In genomic region chr6:30355701-30356100, GRCm38 (mm10) we compare ENCODE assay signal across 11 mouse cellular contexts. TPM values are rescaled to one million over a fixed set of nuclear protein-coding genes. Genes with fewer than 3 reads are reported as not detected.
DNase-seq lines count a peak whose midpoint lies in the region.
"Had no signal": no experiment of that assay in that cellular context is flagged by ENCODE, and none has a peak within 500 bp of the region (broad histone marks: within the 10 kb centered on the region; RNA-seq: fewer than 3 reads in every experiment).

No protein-coding gene starts in this region.

- H3K27me3 ChIP-seq in hindbrain, embryonic 10.5 days (ENCODE audit: insufficient read depth, poor library complexity, severe bottlenecking): no peaks in the 10 kb centered on the region
- H3K27me3 ChIP-seq: embryonic facial prominence, embryonic 13.5 days; lung, embryonic 15.5 days; neural tube, embryonic 13.5 days had no signal

- no peak overlapping the region for H3K4me3 ChIP-seq in hindbrain, embryonic 10.5 days
- H3K4me3 ChIP-seq: embryonic facial prominence, embryonic 13.5 days; layer of hippocampus, adult 2 months; lung, embryonic 15.5 days; neural tube, embryonic 13.5 days had no signal

- intact Hi-C loops in left cerebral cortex, postnatal 14 days (cut with DNase I): loop anchor here (5.0 kb wide), 2 partner anchors 148 to 253 kb away; no protein-coding TSS in a partner anchor

- no peaks in the 10 kb centered on the region for H3K9me3 ChIP-seq in hindbrain, embryonic 10.5 days
- H3K9me3 ChIP-seq: embryonic facial prominence, embryonic 13.5 days; lung, embryonic 15.5 days; neural tube, embryonic 13.5 days had no signal

- H3K27ac ChIP-seq in hindbrain, embryonic 10.5 days: no peak overlapping the region
- H3K27ac ChIP-seq: embryonic facial prominence, embryonic 13.5 days; layer of hippocampus, adult 2 months; lung, embryonic 15.5 days; neural tube, embryonic 13.5 days had no signal

- H3K36me3 ChIP-seq in hindbrain, embryonic 10.5 days: no peaks in the 10 kb centered on the region
- H3K36me3 ChIP-seq: embryonic facial prominence, embryonic 13.5 days; lung, embryonic 15.5 days; neural tube, embryonic 13.5 days had no signal

- DNase-seq in layer of hippocampus, adult 9-11 months: peak; percentile 57
- DNase-seq in layer of hippocampus, adult 9-10 months (ENCODE audit: low spot score): no peak
- peak; percentile 20 for DNase-seq in NIH3T3 (ENCODE audit: low read depth)
- DNase-seq in cerebellum, postnatal 14 days: peak; percentile 67 to 73
- DNase-seq in spleen, postnatal 10 days (ENCODE audit: low spot score in 2 of 2): peak; percentile 69 to 85
- DNase-seq in hindbrain, embryonic 10.5 days (ENCODE audit: low spot score): no peak
- no peak for DNase-seq in left cerebral cortex, postnatal 14 days (ENCODE audit: low spot score in 2 of 2)

- 88% methylated on average over 8 of the region's 8 CpGs for WGBS in hindbrain, embryonic 10.5 days

- H3K4me1 ChIP-seq in hindbrain, embryonic 10.5 days (replicated peaks): peaks cover 10% of the 10 kb centered on the region
- H3K4me1 ChIP-seq: embryonic facial prominence, embryonic 13.5 days; neural tube, embryonic 13.5 days had no signal

RNA-seq across cellular contexts. Expression of gene Zc3hc1, which starts 35.1 kb away (rescaled TPM):
- 74.9 and 76.1 TPM in 2 replicates for polyA plus RNA-seq in hindbrain, embryonic 10.5 days (2016; fragmentation: Nextera tagmentation; extraction: Ambion mirVana)
- total RNA-seq in left cerebral cortex, postnatal 14 days (2021): 10 to 100 TPM; 22.0 to 24.9 TPM

RNA-seq across cellular contexts. Expression of gene Klhdc10, which starts 46.0 kb away (rescaled TPM):
- polyA plus RNA-seq in hindbrain, embryonic 10.5 days (2016; fragmentation: Nextera tagmentation; extraction: Ambion mirVana): 26.1 and 29.2 TPM in 2 replicates
- 100 to 1,000 TPM; 135 to 138 TPM for total RNA-seq in left cerebral cortex, postnatal 14 days (2021)

RNA-seq across cellular contexts. Expression of gene Ube2h, which starts 51.4 kb away (rescaled TPM):
- 29.6 and 34.2 TPM in 2 replicates for polyA plus RNA-seq in hindbrain, embryonic 10.5 days (2016; fragmentation: Nextera tagmentation; extraction: Ambion mirVana)
- 10 to 100 TPM; 93.9 to 94.4 TPM for total RNA-seq in left cerebral cortex, postnatal 14 days (2021)

Comparison
In these comparisons a context has a peak if more than half of its experiments do, and no peak if none do; other contexts are left out.
1. DNase-seq: peak in layer of hippocampus, adult 9-11 months (single experiment), NIH3T3 (single experiment), cerebellum, postnatal 14 days (2 of 2) and spleen, postnatal 10 days (2 of 2); none in layer of hippocampus, adult 9-10 months (single experiment), hindbrain, embryonic 10.5 days (single experiment) and left cerebral cortex, postnatal 14 days (0 of 2).